Mouse (Mus musculus) intestine, embryonic 15.5 days (tissue): Measurements from ENCODE around the gene Snhg11. TPM values are rescaled to one million over a fixed set of nuclear protein-coding genes. Genes with fewer than 3 reads are reported as not detected.
"Not testable (repeated sequence)": the region's sequence is repeated elsewhere in the genome, so short reads cannot be mapped to it uniquely, and the experiment has no call there.

Experiments used
- ATAC-seq: fragments of 200-750 bp; cut with Nextera tagmentation; 2 replicates; pipeline ENCODE4 v1.8.0; 2017; ENCODE audit warnings: moderate TSS enrichment, moderate library complexity
- H3K27ac ChIP-seq: fragments of 300-500 bp; sonication (generic); 2 replicates; pipeline ENCODE4 v1.5.1; 2015; ENCODE audit warnings: mild to moderate bottlenecking, inconsistent platforms
- H3K27me3 ChIP-seq: fragments of 300-500 bp; sonication (generic); replicated peaks from 2 replicates; pipeline ENCODE4 v1.6.1; 2015; ENCODE audit warnings: inconsistent platforms
- H3K36me3 ChIP-seq: fragments of 300-500 bp; sonication (generic); 2 replicates; pipeline ENCODE4 v1.6.1; 2015; ENCODE audit warnings: inconsistent platforms
- H3K4me1 ChIP-seq: fragments of 300-500 bp; sonication (generic); replicated peaks from 2 replicates; pipeline ENCODE4 v1.6.1; 2015; ENCODE audit warnings: inconsistent platforms
- H3K4me2 ChIP-seq: fragments of 300-500 bp; sonication (generic); replicated peaks from 2 replicates; pipeline ENCODE4 v1.6.1; 2015; ENCODE audit warnings: mild to moderate bottlenecking, inconsistent platforms
- H3K4me3 ChIP-seq: fragments of 300-500 bp; sonication (generic); replicated peaks from 2 replicates; pipeline ENCODE4 v1.5.1; 2015; ENCODE audit warnings: inconsistent platforms
- H3K9ac ChIP-seq: fragments of 300-500 bp; sonication (generic); 2 replicates; pipeline ENCODE4 v1.6.1; 2015; ENCODE audit warnings: inconsistent platforms
- H3K9me3 ChIP-seq: fragments of 300-500 bp; sonication (generic); 2 replicates; pipeline ENCODE4 v1.6.1; 2016; ENCODE audit warnings: inconsistent platforms
- WGBS: fragments of 180-500 bp; shearing (Covaris S2); methylation state at CpG from one replicate; pipeline ENCODE4 v1.1.7; 2015; 5-methylcytosine and 5-hydroxymethylcytosine counted together
- polyA plus RNA-seq: library from polyadenylated mRNA; unstranded; fragments of >200 nt; fragmentation: Nextera tagmentation; extraction: Ambion mirVana; gene quantifications from 2 replicates; pipeline ENCODE4 v1.2.1, GENCODE M21; 2015

Snhg11 gene
- polyA plus RNA-seq, 1 experiment from 2014 or later, result 4.8 TPM

GRCm38 (mm10) chr2:158376123-158376687, 767 bp downstream of the Snhg11 start:
- H3K4me3 ChIP-seq, result peak overlapping the region; percentile 23
- ATAC-seq, result no peak
- no peak overlapping the region for H3K9ac ChIP-seq
- peaks cover 25% of the 10 kb centered on the region for H3K27me3 ChIP-seq
- no peak overlapping the region for H3K27ac ChIP-seq
- 32% methylated on average over 12 of the region's 12 CpGs for WGBS
- H3K9me3 ChIP-seq, result no peaks in the 10 kb centered on the region
- H3K36me3 ChIP-seq, result no peaks in the 10 kb centered on the region
- H3K4me2 ChIP-seq, result peak overlapping the region; percentile 57
- peaks cover 5% of the 10 kb centered on the region; the same call in 1 of the 2 replicates for H3K4me1 ChIP-seq

- Histone ChIP-seq H3K36me3 (no peaks in the 10 kb centered on the region), H3K9ac (no peak overlapping the region), H3K27ac (no peak overlapping the region), H3K4me2 (no peak overlapping the region), H3K27me3 (peaks cover 25% of the 10 kb centered on the region), H3K4me3 (no peak overlapping the region), H3K9me3 (no peaks in the 10 kb centered on the region), H3K4me1 (peaks cover 5% of the 10 kb centered on the region; the same call in 1 of the 2 replicates)
- ATAC-seq, result no peak
- 71% methylated on average over 7 of the region's 7 CpGs for WGBS
Observed at GRCm38 (mm10) chr2:158376798-158377197, 1.4 kb downstream of the Snhg11 start.

DNA sequence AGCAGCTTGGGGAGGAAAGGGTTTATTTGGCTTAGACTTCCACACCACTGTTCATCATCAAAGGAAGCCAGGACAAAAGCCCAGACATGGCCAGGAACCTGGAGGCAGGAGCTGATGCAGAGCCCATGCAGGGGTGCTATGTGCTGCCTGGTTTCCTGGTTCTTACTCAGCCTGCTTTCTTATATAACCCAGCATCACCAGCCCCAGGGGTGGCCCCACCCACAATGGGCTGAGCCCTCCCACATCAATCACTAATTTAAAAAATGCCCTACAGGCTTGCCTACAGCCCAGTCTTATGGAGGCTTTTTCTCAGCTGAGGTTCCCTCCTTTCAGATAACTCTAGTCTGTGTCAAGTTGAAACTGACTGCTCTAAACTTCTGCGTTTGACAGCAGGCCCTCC, 2.4 kb downstream of the Snhg11 start:
- Histone ChIP-seq H3K9me3 (no peaks in the 10 kb centered on the region), H3K4me1 (peaks cover 5% of the 10 kb centered on the region; the same call in 1 of the 2 replicates), H3K4me3 (no peak overlapping the region), H3K9ac (no peak overlapping the region), H3K4me2 (no peak overlapping the region), H3K27me3 (peaks cover 25% of the 10 kb centered on the region), H3K36me3 (no peaks in the 10 kb centered on the region), H3K27ac (no peak overlapping the region)
- 84% methylated on average over 1 of the region's 1 CpGs for WGBS
- ATAC-seq, result no peak

DNA sequence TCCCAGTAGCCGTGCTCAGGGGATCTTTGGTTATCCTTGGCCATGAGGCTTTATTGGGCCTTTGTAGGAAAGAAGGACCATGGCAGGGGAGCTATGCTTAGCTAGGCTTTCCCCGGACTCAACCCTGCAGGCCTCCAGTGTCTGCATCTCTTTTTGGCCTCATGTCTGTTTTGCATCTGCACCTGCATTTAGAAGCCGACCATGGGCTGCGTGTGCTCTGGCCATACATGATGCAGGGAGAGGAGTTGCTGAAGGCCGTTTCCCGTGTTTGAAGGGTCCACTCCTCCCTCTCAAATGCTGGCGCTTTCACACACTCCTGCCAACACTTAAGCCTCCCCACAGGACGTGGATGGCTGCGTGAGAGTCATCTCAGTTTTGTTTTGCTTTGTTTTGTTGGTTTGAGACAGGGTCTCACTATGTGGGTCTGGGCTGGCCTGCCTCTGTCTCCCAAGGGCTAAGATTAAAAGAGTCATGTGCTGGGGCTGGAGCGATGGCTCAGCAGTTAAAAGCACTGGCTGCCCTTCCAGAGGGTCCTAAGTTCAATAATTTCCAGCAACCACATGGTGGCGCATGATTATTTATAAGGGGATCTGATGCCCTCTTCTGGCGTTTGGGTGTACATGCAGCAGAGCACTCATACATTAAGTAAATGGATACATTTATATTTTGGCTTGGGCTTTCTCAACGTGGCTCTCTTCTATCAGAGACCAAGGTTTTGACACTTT, 4.1 kb downstream of the Snhg11 start:
- peaks cover 5% of the 10 kb centered on the region; the same call in 1 of the 2 replicates for H3K4me1 ChIP-seq
- no peak overlapping the region for H3K27ac ChIP-seq
- no peak overlapping the region for H3K9ac ChIP-seq
- peaks cover 21% of the 10 kb centered on the region for H3K27me3 ChIP-seq
- no peaks in the 10 kb centered on the region for H3K9me3 ChIP-seq
- H3K36me3 ChIP-seq, result no peaks in the 10 kb centered on the region
- H3K4me3 ChIP-seq, result no peak overlapping the region
- ATAC-seq, result peak; percentile 57; the same call in 1 of the 2 replicates
- WGBS, result 46% methylated on average over 13 of the region's 13 CpGs
- H3K4me2 ChIP-seq, result no peak overlapping the region

DNA sequence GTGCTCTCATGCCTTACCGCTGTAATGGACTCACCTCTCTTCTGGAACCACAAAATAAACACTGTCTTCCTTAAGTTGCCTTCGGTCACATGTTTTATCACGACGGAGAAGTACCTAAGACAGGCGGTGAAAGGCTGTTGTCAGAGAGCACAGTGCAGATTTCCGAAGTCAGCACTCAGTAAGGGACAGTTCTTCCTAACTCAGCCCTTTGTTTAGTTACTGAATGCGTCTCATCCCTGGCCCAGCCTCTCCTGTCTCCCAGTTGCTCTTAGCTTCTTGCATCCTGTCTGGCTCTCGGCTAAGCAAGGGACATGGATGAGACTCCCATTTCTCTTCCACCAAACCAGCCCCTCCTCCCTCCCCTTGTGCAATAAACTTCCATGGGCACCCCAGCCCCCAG, 10.6 kb downstream of the Snhg11 start:
- Histone ChIP-seq H3K4me2 (no peak overlapping the region), H3K36me3 (no peaks in the 10 kb centered on the region), H3K4me3 (no peak overlapping the region), H3K27ac (no peak overlapping the region), H3K27me3 (no peaks in the 10 kb centered on the region), H3K9ac (no peak overlapping the region), H3K9me3 (no peaks in the 10 kb centered on the region), H3K4me1 (no peaks in the 10 kb centered on the region)
- ATAC-seq, result no peak
- 33% methylated on average over 8 of the region's 8 CpGs for WGBS

DNA sequence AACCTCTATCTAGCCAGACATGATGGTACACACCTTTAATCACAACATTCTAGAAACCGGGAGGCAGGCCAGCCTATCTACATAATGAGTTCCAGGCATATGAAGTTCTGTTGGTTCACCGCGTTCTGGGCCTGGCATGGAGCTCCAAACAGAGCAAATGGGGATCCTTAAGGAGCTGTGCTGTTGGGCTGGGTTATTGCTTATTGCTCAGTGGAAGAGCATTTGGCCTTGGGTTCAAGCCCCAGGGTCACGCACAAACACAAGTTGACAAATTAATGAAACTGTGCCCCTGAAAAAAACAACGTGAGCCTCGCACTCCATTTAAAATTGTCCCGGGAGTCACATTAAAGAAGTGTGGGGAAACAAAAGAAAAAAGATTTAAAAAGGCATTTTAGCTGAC, 14.0 kb downstream of the Snhg11 start:
- no peak for ATAC-seq
- Histone ChIP-seq H3K4me3 (no peak overlapping the region), H3K27ac (no peak overlapping the region), H3K9me3 (no peaks in the 10 kb centered on the region), H3K27me3 (no peaks in the 10 kb centered on the region), H3K4me1 (no peaks in the 10 kb centered on the region), H3K36me3 (no peaks in the 10 kb centered on the region), H3K9ac (no peak overlapping the region), H3K4me2 (no peak overlapping the region)
- WGBS, result 90% methylated on average over 7 of the region's 7 CpGs

GRCm38 (mm10) chr2:158396369-158396768, 20.9 kb downstream of the Snhg11 start:
- Histone ChIP-seq H3K27me3 (no peaks in the 10 kb centered on the region), H3K9ac (no peak overlapping the region), H3K27ac (no peak overlapping the region), H3K4me3 (no peak overlapping the region), H3K36me3 (no peaks in the 10 kb centered on the region), H3K4me2 (no peak overlapping the region), H3K9me3 (no peaks in the 10 kb centered on the region), H3K4me1 (no peaks in the 10 kb centered on the region)
- WGBS, result 86% methylated on average over 6 of the region's 6 CpGs
- ATAC-seq, result no peak

GRCm38 (mm10) chr2:158397140-158397539, 21.7 kb downstream of the Snhg11 start:
- H3K4me2 ChIP-seq, H3K4me3 ChIP-seq, H3K27me3 ChIP-seq, H3K27ac ChIP-seq, H3K9ac ChIP-seq, H3K9me3 ChIP-seq, H3K4me1 ChIP-seq, H3K36me3 ChIP-seq: not testable (repeated sequence)
- ATAC-seq, result peak; percentile 77
- WGBS, result 52% methylated on average over 13 of the region's 13 CpGs

DNA sequence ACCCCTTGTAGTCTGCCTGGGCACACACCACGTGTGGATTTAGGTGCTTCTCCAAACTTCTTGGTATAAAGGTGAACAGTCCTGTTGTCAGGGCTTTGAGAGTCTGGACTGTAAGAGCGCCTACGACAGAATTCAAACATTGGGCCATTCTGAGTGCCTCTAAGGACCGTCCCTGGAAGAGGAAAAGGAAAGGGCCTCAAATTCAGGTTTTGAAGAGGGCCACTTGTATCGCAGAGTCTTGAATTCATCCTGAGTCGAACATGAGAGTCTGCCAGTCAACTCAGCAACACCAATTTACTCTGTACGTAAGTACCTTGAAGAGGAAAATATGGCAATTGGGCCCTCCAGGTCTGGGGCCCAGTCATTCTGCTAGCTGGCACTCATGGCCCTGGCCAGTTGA, 27.5 kb downstream of the Snhg11 start:
- H3K27me3 ChIP-seq, result no peaks in the 10 kb centered on the region
- H3K4me3 ChIP-seq, result no peak overlapping the region
- no peaks in the 10 kb centered on the region for H3K9me3 ChIP-seq
- no peak overlapping the region for H3K27ac ChIP-seq
- no peak overlapping the region for H3K9ac ChIP-seq
- WGBS, result 82% methylated on average over 7 of the region's 7 CpGs
- no peaks in the 10 kb centered on the region for H3K4me1 ChIP-seq
- ATAC-seq, result no peak
- H3K4me2 ChIP-seq, result no peak overlapping the region
- no peaks in the 10 kb centered on the region for H3K36me3 ChIP-seq

DNA sequence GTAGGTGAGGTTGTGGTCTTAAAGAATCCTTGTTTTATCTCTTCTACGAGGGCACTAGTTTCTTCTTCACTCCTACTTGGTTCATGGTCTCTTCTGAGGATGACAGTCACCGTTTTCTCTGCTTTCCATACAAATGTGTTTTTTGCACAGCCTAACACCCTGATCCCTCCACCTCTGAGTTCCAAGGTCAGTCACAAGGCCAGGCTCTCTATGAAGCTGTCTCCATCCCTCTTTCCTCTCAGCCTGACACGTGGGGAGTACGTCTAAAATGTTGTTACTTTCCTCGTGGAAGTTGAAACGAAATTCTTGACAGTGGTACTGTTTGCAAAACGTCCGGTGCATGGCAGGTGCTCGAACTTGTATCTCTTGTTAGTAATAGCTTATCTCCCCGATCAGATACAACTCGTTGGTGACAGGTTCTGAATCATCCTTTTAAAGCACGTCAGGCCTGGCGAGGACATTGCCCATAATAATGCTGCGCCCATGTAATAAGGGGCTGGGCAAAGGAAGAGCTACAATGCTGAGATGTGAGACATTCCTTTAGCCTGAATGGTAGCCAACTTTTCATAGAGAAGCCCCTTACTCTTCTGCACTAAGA, 33.7 kb downstream of the Snhg11 start:
- Histone ChIP-seq H3K4me2 (peak overlapping the region; percentile 64), H3K4me3 (peak overlapping the region; percentile 87), H3K4me1 (peaks cover 6% of the 10 kb centered on the region; the same call in 1 of the 2 replicates), H3K36me3 (no peaks in the 10 kb centered on the region), H3K27me3 (no peaks in the 10 kb centered on the region), H3K9me3 (no peaks in the 10 kb centered on the region), H3K9ac (peak overlapping the region; percentile 30), H3K27ac (no peak overlapping the region)
- ATAC-seq, result no peak
- 20% methylated on average over 14 of the region's 14 CpGs for WGBS

- Histone ChIP-seq H3K9ac (peak within 1 kb of the TSS; percentile 86), H3K9me3 (no peaks in the 10 kb centered on the region), H3K4me3 (peak within 1 kb of the TSS; percentile 87), H3K4me1 (peaks cover 6% of the 10 kb centered on the region; the same call in 1 of the 2 replicates), H3K27me3 (no peaks in the 10 kb centered on the region), H3K36me3 (no peaks in the 10 kb centered on the region), H3K27ac (peak within 1 kb of the TSS; percentile 82), H3K4me2 (peak within 1 kb of the TSS; percentile 71)
- WGBS, result under 1% methylated on average over 46 of the region's 46 CpGs
- ATAC-seq, result peak; percentile 92
Observed at GRCm38 (mm10) chr2:158409595-158410021, 34.2 kb downstream of the Snhg11 start, which contains the start of gene Ralgapb. Ralgapb (plus strand) TSS chr2:158409848.
